Mouse (Mus musculus): ENCODE results near the gene Mindy1. TPM values are rescaled to one million over a fixed set of nuclear protein-coding genes. Genes with fewer than 3 reads are reported as not detected.

Gene Mindy1
- total and polyA plus RNA-seq, 2 experiments from 2014 or later: 31.8 to 33.8 TPM

GRCm38 (mm10) chr3:95301204-95301796, 20.2 kb downstream of the Mindy1 start:
- no peak for DNase-seq (ENCODE audit: low spot score)
- Histone ChIP-seq H3K27ac (no peak overlapping the region), H3K27me3 (ENCODE audit: insufficient read depth, low read length) (no peaks in the 10 kb centered on the region), H3K4me3 (ENCODE audit: low read length) (no peak overlapping the region), H3K9me3 (ENCODE audit: low read length) (no peaks in the 10 kb centered on the region), H3K36me3 (ENCODE audit: insufficient read depth, low read length) (no peaks in the 10 kb centered on the region), H3K4me1 (ENCODE audit: insufficient read depth, low read length) (no peaks in the 10 kb centered on the region), H3K4me2 (ENCODE audit: low read depth, low read length) (no peak overlapping the region), H3K9ac (replicated peaks; ENCODE audit: low read length) (no peak overlapping the region)
- ATAC-seq: no peak
- no peak for TF ChIP-seq CTCF (IDR thresholded peaks at IDR 0.05; ENCODE audit: low read depth)
- 88% methylated on average over 3 of the region's 3 CpGs for WGBS

GRCm38 (mm10) chr3:95306244-95306643, 25.1 kb downstream of the Mindy1 start:
- Histone ChIP-seq H3K36me3 (ENCODE audit: insufficient read depth, low read length) (no peaks in the 10 kb centered on the region), H3K27ac (no peak overlapping the region), H3K9ac (replicated peaks; ENCODE audit: low read length) (no peak overlapping the region), H3K4me1 (ENCODE audit: insufficient read depth, low read length) (no peaks in the 10 kb centered on the region), H3K4me3 (ENCODE audit: low read length) (no peak overlapping the region), H3K4me2 (ENCODE audit: low read depth, low read length) (no peak overlapping the region), H3K27me3 (ENCODE audit: insufficient read depth, low read length) (no peaks in the 10 kb centered on the region), H3K9me3 (ENCODE audit: low read length) (no peaks in the 10 kb centered on the region)
- 86% methylated on average over 4 of the region's 4 CpGs for WGBS
- ATAC-seq (no peak), DNase-seq (ENCODE audit: low spot score) (no peak)
- no peak for TF ChIP-seq CTCF (IDR thresholded peaks at IDR 0.05; ENCODE audit: low read depth)

GRCm38 (mm10) chr3:95307100-95307499, 26.0 kb downstream of the Mindy1 start, which contains the start of gene Anxa9:
Gene Anxa9, minus strand, starts transcription at chr3:95307176.
- H3K9me3 ChIP-seq (ENCODE audit: low read length): no peaks in the 10 kb centered on the region
- ATAC-seq (peak; percentile 18; the same call in 1 of the 2 replicates), DNase-seq (ENCODE audit: low spot score) (no peak)
- no peaks in the 10 kb centered on the region for H3K27me3 ChIP-seq (ENCODE audit: insufficient read depth, low read length)
- no peak within 1 kb of the TSS for H3K9ac ChIP-seq (replicated peaks; ENCODE audit: low read length)
- H3K36me3 ChIP-seq (ENCODE audit: insufficient read depth, low read length): no peaks in the 10 kb centered on the region
- 76% methylated on average over 7 of the region's 7 CpGs for WGBS
- H3K27ac ChIP-seq: no peak within 1 kb of the TSS
- H3K4me2 ChIP-seq (ENCODE audit: low read depth, low read length): no peak within 1 kb of the TSS
- TF ChIP-seq CTCF (IDR thresholded peaks at IDR 0.05; ENCODE audit: low read depth): no peak
- no peaks in the 10 kb centered on the region for H3K4me1 ChIP-seq (ENCODE audit: insufficient read depth, low read length)
- H3K4me3 ChIP-seq (ENCODE audit: low read length): no peak within 1 kb of the TSS

GRCm38 (mm10) chr3:95310496-95310895, 29.4 kb downstream of the Mindy1 start:
- Histone ChIP-seq H3K9me3 (ENCODE audit: low read length) (no peaks in the 10 kb centered on the region), H3K4me1 (ENCODE audit: insufficient read depth, low read length) (no peaks in the 10 kb centered on the region), H3K27ac (no peak overlapping the region), H3K27me3 (ENCODE audit: insufficient read depth, low read length) (no peaks in the 10 kb centered on the region), H3K36me3 (ENCODE audit: insufficient read depth, low read length) (no peaks in the 10 kb centered on the region), H3K4me2 (ENCODE audit: low read depth, low read length) (no peak overlapping the region), H3K4me3 (ENCODE audit: low read length) (no peak overlapping the region), H3K9ac (replicated peaks; ENCODE audit: low read length) (no peak overlapping the region)
- TF ChIP-seq CTCF (IDR thresholded peaks at IDR 0.05; ENCODE audit: low read depth): no peak
- no peak for ATAC-seq
- WGBS: 71% methylated on average over 3 of the region's 3 CpGs
- no peak for DNase-seq (ENCODE audit: low spot score)

- Histone ChIP-seq H3K4me2 (ENCODE audit: low read depth, low read length) (no peak overlapping the region), H3K9me3 (ENCODE audit: low read length) (no peaks in the 10 kb centered on the region), H3K4me1 (ENCODE audit: insufficient read depth, low read length) (no peaks in the 10 kb centered on the region), H3K27me3 (ENCODE audit: insufficient read depth, low read length) (no peaks in the 10 kb centered on the region), H3K4me3 (ENCODE audit: low read length) (no peak overlapping the region), H3K27ac (no peak overlapping the region), H3K9ac (replicated peaks; ENCODE audit: low read length) (no peak overlapping the region), H3K36me3 (ENCODE audit: insufficient read depth, low read length) (no peaks in the 10 kb centered on the region)
- ATAC-seq (peak; percentile 43; the same call in 1 of the 2 replicates), DNase-seq (ENCODE audit: low spot score) (peak; percentile 84)
- peak; percentile 88 for TF ChIP-seq CTCF (IDR thresholded peaks at IDR 0.05; ENCODE audit: low read depth)
- 64% methylated on average over 9 of the region's 9 CpGs for WGBS
Measured at GRCm38 (mm10) chr3:95310968-95311882, 30.1 kb downstream of the Mindy1 start.

GRCm38 (mm10) chr3:95312623-95313022, 31.5 kb downstream of the Mindy1 start:
- Histone ChIP-seq H3K4me2 (ENCODE audit: low read depth, low read length) (no peak overlapping the region), H3K9me3 (ENCODE audit: low read length) (no peaks in the 10 kb centered on the region), H3K4me3 (ENCODE audit: low read length) (no peak overlapping the region), H3K27me3 (ENCODE audit: insufficient read depth, low read length) (no peaks in the 10 kb centered on the region), H3K27ac (no peak overlapping the region), H3K9ac (replicated peaks; ENCODE audit: low read length) (no peak overlapping the region), H3K36me3 (ENCODE audit: insufficient read depth, low read length) (no peaks in the 10 kb centered on the region), H3K4me1 (ENCODE audit: insufficient read depth, low read length) (no peaks in the 10 kb centered on the region)
- WGBS: 86% methylated on average over 6 of the region's 6 CpGs
- TF ChIP-seq CTCF (IDR thresholded peaks at IDR 0.05; ENCODE audit: low read depth): no peak
- DNase-seq (ENCODE audit: low spot score) (no peak), ATAC-seq (no peak)

Data from hindbrain, postnatal 0 days (tissue).